11 mouse cellular contexts compared by ENCODE assay signal in the genomic region with DNA sequence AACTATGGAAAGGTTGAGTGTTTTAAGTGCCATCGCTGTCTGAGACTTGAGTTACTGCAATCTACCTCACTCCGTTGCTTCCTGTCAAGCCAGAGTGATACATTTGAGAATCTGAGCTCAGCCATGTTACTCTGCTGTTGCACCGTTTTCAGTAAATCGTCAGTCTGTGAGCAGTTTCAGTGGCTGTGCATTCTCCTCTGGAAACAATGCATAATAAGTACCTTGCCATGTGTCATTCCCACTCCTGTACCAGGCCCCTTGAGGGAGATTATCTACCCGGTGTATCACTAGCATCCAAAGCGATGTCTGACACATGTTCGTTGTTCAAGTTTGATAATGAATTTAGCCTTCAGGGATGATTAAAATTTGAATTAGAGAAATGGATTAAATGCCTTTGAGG.
"Had no signal": no experiment of that assay in that cellular context is flagged by ENCODE, and none has a peak within 500 bp of the region (broad histone marks: within the 10 kb centered on the region; RNA-seq: fewer than 3 reads in every experiment).

No protein-coding gene starts in this region.

- H3K9ac ChIP-seq: intestine, embryonic 15.5 days; liver, embryonic 15.5 days; lung, embryonic 14.5 days had no signal

- H3K36me3 ChIP-seq: intestine, embryonic 15.5 days; limb, embryonic 10.5 days; liver, embryonic 15.5 days had no signal

- H3K27me3 ChIP-seq: intestine, embryonic 15.5 days; liver, embryonic 15.5 days had no signal

- H3K4me1 ChIP-seq: intestine, embryonic 15.5 days; limb, embryonic 10.5 days; liver, embryonic 15.5 days had no signal

- DNase-seq: kidney, adult 18-20 months; kidney, postnatal 10 days; lung, embryonic 14.5 days; lung, postnatal 10 days; right cerebral cortex, postnatal 14 days; thymus, postnatal 4 days had no signal

- ATAC-seq: intestine, embryonic 15.5 days had no signal

- H3K4me2 ChIP-seq: intestine, embryonic 15.5 days; liver, embryonic 11.5 days; liver, embryonic 15.5 days; lung, embryonic 14.5 days had no signal

- H3K27ac ChIP-seq: intestine, embryonic 15.5 days; limb, embryonic 10.5 days; liver, embryonic 15.5 days; macrophage had no signal

- H3K9me3 ChIP-seq: intestine, embryonic 15.5 days; limb, embryonic 10.5 days; liver, embryonic 15.5 days had no signal

- H3K4me3 ChIP-seq: intestine, embryonic 15.5 days; limb, embryonic 10.5 days; liver, embryonic 15.5 days had no signal
